Mouse (Mus musculus): ENCODE data around the gene Nin.

The Nin gene

DNA sequence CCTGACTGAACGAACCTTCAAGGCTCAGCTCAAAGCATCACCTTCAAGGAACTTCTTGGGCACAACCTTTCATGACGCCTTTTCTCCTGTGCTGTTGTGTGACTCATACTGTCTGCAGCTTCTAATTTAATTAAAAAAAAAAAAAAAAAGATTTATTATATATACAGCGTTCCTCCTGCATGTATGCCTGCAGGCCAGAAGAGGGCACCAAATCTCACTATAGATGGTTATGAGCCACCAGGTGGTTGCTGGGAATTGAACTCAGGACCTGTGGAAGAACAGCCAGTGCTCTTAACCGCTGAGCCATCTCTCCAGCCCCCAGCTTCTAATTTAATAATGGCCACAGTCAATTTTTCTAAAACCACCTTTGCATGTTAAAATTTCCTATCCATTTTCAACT lies 29.8 kb downstream of the Nin start:
- DNase-seq (ENCODE audit: low read depth, low spot score): no peak

- no peak for DNase-seq (ENCODE audit: low read depth, low spot score)
These were observed 30.5 kb downstream of the Nin start for GRCm38 (mm10) chr12:70082935-70083532.

- no peak for DNase-seq (ENCODE audit: low read depth, low spot score)
These were observed 31.0 kb downstream of the Nin start for GRCm38 (mm10) chr12:70082485-70082884.

DNA sequence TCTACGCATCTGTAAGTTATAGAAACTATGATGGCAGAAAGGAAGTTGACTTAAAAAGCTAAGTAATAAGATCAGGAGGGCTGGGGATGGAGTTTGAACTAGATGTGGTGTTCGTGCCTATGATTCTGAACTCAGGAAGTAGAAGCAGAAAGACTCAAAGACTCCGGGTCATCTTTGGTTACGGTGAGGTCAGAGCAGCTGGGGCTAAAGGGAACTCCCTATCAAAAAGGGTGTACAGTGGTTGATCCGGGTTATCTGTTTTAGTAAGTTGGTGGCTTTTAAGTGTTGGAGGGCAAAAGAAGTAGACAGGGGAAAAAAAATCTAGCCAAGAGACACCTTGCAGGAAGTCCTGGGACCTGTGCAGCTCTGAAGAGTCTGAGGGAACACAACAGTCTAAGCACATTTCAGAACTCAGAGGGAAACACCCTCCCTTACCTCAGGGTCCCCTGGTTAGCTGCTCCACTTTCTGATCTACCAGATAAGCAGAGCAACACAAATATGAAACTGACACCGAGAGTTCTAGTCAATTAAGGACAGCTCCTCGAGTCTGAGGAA lies 35.0 kb downstream of the Nin start:
- no peak for DNase-seq (ENCODE audit: low read depth, low spot score)

DNA sequence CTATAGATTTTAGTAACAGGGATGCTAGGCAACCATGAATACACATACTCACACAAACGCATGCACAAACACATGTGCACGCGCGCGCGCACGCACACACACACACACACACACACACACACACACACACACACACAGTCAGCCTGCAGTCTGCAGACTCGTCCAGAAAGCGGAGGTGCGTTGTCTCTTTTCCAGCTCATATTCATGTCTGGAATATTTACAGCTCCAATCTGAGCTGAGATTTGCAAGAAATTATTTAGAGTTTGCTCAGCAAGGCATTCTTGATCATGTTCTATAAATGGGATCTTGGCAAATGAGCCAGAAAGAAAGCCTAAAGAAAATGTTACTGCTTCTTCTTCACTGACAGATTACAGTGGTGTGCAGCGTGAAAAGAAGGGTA lies 37.0 kb downstream of the Nin start:
- DNase-seq (ENCODE audit: low read depth, low spot score): no peak

DNA sequence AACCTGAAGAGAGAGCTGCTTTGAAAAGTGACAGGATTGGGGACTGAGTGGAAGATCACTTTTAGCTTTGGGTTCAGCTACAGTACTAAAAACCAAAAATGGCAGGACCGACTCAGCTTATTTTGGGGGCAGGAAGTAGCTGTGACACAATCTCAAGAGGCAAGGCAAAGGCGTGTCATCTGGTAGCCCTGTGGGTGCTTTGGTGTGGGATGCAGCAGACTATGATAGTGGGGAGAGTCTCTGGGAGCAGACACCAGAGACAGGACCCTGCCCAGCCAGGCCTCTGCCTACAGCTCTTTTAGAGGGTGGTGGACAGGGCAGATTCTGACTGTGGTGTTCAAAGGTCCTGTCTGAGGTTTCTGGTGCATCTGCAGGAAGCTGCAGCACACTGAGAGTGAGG lies 38.5 kb downstream of the Nin start:
- no peak for DNase-seq (ENCODE audit: low read depth, low spot score)

DNA sequence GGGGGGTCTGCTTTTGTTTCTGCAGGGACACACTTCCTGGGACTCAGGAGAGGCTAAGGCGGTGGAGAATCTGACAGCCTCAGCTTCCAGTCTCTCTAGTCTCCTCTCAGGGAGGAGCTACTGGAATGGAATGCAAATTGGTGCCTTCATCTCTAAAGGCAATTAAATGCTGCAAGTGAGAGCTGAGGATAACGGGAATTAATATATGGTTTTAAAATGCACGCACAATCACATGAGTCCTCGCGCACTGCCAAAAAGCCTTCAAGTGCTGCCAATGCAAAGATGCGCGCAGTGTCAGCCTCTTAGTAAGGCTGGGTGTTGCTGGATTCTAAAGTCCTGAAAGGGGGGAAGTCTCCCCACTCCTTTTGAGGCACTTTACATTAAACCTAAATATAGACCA lies 42.6 kb downstream of the Nin start:
- DNase-seq (ENCODE audit: low read depth, low spot score): no peak

DNA sequence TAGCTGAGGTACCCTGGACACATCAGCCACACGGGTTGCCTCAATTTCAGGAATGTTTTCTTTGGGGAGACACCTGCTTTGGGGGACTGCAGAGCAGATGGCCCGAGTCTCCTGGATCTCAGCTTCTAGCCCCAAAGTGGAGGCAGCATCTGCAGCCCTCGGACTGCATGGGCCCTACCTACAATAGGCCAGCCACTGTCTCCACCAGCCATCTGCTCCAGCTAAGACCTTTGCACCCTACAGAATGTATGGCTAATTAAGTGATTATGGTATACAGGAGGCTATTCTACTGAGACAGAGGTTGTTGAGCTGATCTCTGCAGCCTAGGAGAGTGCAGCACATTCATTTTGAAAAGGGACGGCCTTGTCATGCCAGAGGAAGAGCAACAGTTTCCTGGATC lies 43.2 kb downstream of the Nin start:
- DNase-seq (ENCODE audit: low read depth, low spot score): no peak

- DNase-seq (ENCODE audit: low read depth, low spot score): no peak
These were observed 44.8 kb downstream of the Nin start for GRCm38 (mm10) chr12:70068647-70069257.

DNA sequence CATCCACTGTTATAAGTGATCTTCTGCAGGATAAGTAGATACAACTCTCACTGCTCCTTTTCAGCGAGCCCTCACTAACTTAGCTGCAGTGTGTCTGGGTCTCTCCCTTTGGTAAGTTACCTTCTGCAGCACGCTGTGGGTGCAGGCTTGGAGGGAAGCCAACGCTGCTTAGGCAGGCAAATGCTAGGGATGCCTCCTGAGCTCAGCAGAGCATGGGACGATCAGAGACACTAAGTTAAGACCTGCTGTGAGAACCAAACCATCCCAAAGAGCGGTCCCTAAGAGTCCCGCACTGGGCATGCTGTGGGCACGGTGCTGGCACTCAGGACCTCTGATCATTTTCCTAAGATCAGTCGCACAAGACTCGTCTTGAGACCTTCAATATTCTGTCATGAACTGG lies 45.7 kb downstream of the Nin start:
- DNase-seq (ENCODE audit: low read depth, low spot score): no peak

DNA sequence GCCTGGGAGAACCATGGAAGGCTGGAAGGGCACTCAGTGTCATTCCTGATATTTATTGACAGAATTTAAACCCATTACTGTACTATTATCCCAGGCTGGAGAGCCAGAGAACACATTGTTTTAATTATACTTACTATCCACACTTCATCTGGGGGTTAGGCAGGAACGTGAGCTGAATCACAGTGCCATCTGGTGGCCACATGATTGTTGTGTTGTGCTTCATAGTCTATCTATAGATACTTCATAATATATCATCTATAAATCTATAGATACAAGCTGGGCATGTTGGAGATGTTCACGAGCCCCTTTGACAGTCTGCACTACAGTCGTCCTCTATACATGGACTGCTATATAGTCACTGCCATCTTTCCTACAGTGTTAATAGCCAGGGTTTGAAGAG lies 51.4 kb downstream of the Nin start:
- peak; percentile 38 for DNase-seq (ENCODE audit: low read depth, low spot score)

GRCm38 (mm10) chr12:70058956-70059851 lies 54.3 kb downstream of the Nin start:
- no peak for DNase-seq (ENCODE audit: low read depth, low spot score)

DNA sequence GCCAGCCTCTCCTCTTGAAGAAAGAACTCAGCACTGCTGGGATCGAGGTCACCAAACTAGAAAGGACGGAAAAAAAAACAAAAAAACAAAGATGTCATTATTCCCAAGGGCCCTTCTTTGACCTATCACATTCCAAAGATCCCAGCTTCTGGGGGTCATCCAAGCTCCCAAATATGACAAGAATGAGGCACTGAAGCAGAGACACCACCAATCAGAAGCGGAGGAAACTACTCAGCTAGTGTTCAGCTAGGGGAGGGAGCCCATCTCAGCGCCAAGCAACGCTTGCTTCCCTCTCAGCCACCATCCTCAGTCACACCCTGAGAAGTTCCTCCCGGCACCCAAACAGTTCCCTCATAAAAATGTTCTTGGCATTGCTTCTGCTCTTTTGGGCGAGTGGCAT lies 62.8 kb downstream of the Nin start:
- no peak for DNase-seq (ENCODE audit: low read depth, low spot score)

DNA sequence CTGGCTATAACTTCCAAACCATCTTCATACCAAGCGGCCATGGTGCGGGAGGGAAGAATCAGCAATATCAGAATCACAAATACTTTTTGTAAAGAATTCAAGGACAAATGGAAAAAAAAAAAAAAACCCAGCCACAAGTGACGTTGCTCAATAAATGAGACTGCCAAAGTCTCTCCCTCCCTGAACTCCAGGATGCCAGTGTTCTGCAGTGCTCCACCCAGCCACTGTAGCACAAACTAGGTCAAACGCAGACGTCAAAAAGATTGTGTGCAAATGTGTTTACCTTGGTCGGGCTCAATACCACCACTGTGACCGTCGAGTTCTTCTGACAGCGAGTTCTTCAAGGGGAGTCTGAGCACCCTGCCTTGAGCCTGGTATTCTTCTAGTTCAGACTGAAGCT lies 64.8 kb downstream of the Nin start:
- no peak for DNase-seq (ENCODE audit: low read depth, low spot score)

DNA sequence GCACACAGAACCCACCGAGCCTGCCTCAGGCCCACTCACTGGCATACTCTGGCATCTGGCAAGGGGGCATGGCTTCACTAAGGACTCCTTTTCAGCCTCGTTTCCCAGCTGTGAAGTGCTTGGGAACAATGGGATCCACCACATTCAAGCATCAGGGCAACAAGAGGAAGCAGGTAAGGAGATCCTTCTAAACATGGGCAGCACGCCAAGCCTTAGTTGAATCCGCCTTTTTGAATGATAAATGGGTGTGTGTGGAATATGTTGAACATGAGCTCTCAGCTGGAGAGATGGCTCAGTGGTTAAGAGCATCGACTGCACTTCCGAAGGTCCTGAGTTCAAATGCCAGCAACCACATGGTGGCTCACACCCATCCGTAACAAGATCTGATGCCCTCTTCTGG lies 66.2 kb downstream of the Nin start:
- no peak for DNase-seq (ENCODE audit: low read depth, low spot score)

- DNase-seq (ENCODE audit: low read depth, low spot score): no peak
These were observed 69.2 kb downstream of the Nin start for GRCm38 (mm10) chr12:70044353-70044752.

GRCm38 (mm10) chr12:70043421-70043820 lies 70.1 kb downstream of the Nin start:
- no peak for DNase-seq (ENCODE audit: low read depth, low spot score)

GRCm38 (mm10) chr12:70040981-70041380 lies 72.5 kb downstream of the Nin start:
- DNase-seq (ENCODE audit: low read depth, low spot score): no peak

DNA sequence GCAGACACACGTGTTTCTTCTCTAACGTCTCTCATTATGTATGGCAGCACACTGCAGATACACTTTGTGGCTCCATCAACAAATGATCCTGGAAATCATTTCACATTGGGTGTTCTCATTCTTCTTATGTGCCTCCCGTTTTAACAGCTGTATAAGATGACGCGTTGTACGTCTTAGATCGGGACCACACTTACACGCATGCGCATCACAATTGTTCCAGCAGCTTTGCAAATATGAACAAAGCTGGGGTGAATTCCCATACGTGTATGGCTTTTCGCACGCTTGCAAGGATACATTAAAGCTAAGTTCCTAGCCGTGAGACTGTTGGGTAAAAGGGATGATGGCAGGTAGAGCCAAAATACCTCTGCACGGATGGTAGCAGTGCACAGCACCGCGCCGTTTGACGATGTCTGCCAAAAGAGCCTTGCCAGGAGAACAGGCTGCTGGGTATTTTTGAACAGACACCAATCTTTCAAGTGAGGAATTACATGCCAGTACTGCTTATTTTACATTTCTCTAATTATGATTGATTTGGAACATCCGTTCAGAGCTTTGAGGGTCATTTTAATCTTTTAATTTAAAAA lies 76.7 kb downstream of the Nin start:
- no peak for DNase-seq (ENCODE audit: low read depth, low spot score)

DNA sequence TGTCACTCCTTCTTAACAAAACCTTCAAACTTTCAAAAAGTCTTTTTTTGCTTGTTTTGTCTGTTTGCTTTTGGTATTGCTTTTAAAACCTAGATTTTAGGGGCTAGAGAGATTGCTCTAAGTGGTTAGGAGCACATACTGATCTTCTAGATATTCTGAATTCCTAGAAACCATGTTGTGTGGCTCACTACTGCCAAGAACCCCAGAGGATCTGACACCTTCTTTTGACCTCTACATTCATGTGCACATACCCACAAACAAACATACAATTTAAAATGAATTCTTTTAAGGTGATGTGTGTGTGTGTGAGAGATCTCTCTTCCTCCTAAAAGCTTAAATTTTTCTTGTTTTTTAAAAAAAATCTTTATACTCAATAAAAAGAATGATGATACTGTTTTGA lies 87.3 kb downstream of the Nin start:
- no peak for DNase-seq (ENCODE audit: low read depth, low spot score)

DNA sequence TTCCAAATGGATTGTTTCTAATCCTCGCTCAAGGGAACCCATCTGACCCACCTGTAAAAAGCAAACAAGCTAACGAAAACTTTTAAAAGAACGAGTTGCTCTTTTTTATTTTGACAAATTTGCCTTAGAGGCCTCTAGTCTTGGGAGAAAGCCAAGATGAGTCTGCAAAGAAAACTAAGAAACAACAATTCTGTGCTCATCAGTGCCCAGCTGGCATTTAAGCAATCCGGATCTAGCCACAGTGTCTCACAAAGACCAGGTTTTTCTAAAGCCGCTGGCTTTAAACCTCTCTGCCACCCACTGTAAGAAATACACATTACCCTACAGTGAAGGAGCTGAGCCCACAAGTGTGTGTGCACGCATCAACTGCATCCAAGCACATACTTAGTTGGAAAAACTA lies 88.1 kb downstream of the Nin start:
- DNase-seq (ENCODE audit: low read depth, low spot score): no peak

DNA sequence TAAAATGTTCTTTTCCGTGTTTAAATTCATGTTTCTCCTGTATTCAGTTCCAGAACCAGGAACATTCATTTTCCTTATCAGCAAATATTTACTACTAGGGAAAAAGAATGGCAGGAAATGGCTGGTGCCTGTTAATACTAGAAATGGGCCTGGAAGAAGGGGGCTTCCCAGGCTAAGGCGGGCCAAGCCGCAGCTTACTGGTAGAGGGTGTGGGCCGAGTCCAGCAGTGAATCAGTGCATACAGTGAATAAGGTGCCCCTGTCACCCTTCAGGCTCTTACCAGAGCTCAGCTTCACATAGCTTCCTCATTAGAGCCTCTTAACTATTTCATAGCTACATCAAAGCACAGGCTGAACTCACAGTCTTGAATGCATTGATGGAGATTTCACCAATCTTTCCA lies 89.9 kb downstream of the Nin start:
- DNase-seq (ENCODE audit: low read depth, low spot score): no peak

Measured in ZHBTc4 (cell line).